9 mouse cellular contexts compared by ENCODE assay signal in genomic region chr12:85032710-85033109, GRCm38 (mm10). TPM values are rescaled to one million over a fixed set of nuclear protein-coding genes. Genes with fewer than 3 reads are reported as not detected.
A peak's percentile ranks its signal among the peaks of the same experiment; 100 is the strongest.
DNase-seq lines count a peak whose midpoint lies in the region; ATAC-seq and TF ChIP-seq lines count a peak whose summit lies in the region.
"Had no signal": no experiment of that assay in that cellular context is flagged by ENCODE, and none has a peak within 500 bp of the region (broad histone marks: within the 10 kb centered on the region; RNA-seq: fewer than 3 reads in every experiment).

No protein-coding gene starts in this region.

- H3K9ac ChIP-seq in lung, embryonic 14.5 days, result no peak overlapping the region

- no peak overlapping the region for H3K27ac ChIP-seq in left cerebral cortex, adult 2 months
- no peak overlapping the region for H3K27ac ChIP-seq in lung, embryonic 14.5 days (ENCODE audit: low read depth)

- no peaks in the 10 kb centered on the region for H3K9me3 ChIP-seq in lung, embryonic 14.5 days (ENCODE audit: low read depth, low read length)

- no peak overlapping the region for H3K4me3 ChIP-seq in left cerebral cortex, adult 2 months
- no peak overlapping the region for H3K4me3 ChIP-seq in lung, embryonic 14.5 days (ENCODE audit: low read depth, low read length)
- H3K4me3 ChIP-seq: erythroblast, embryonic 14.5 days had no signal

- H3K36me3 ChIP-seq in lung, embryonic 14.5 days (ENCODE audit: insufficient read depth), result peaks cover 44% of the 10 kb centered on the region

- H3K4me1 ChIP-seq in lung, embryonic 14.5 days (ENCODE audit: insufficient read depth), result no peaks in the 10 kb centered on the region

- DNase-seq in adrenal gland, postnatal 14 days, result peak; percentile 48
- DNase-seq in adrenal gland, adult 8-10 months, result no peak
- no peak for DNase-seq in left cerebral cortex, adult 2 months (ENCODE audit: extremely low spot score in 1 of 2, low spot score in 2 of 2)
- DNase-seq in left cerebral cortex, adult 8-10 months (ENCODE audit: low spot score in 2 of 2), result no peak
- peak; percentile 14 for DNase-seq in brain, adult 2 months (ENCODE audit: low read depth, low spot score)
- DNase-seq in lung, embryonic 14.5 days, result peak; percentile 62
- no peak for DNase-seq in ovary, postnatal 14 days (ENCODE audit: low spot score)

- H3K4me2 ChIP-seq in lung, embryonic 14.5 days, result no peak overlapping the region

- WGBS in lung, embryonic 14.5 days, result 93% methylated on average over 2 of the region's 2 CpGs

- H3K27me3 ChIP-seq in lung, embryonic 14.5 days (ENCODE audit: insufficient read depth, low read length), result no peaks in the 10 kb centered on the region

- ATAC-seq in lung, embryonic 14.5 days (ENCODE audit: insufficient read depth), result no peak
- no peak for ATAC-seq in inflammation-experienced regulatory T-cells, adult 6 months

- intact Hi-C loops in left cerebral cortex, adult 2 months (cut with DNase I), result no loop called here

- peak; percentile 47 for TF ChIP-seq CTCF in left cerebral cortex, adult 2 months (IDR thresholded peaks at IDR 0.05)
- peak; percentile 56 for TF ChIP-seq CTCF in lung, embryonic 14.5 days (IDR thresholded peaks at IDR 0.05; ENCODE audit: low read depth)

RNA-seq across cellular contexts. Expression of gene Ylpm1, which starts 36.6 kb away (rescaled TPM):
- 46.0 and 53.3 TPM in 2 replicates for total RNA-seq in adrenal gland, postnatal 14 days (2021)
- 10 to 100 TPM; 49.2 to 81.8 (median 54.0) TPM for total RNA-seq in adrenal gland, adult 8-10 months (2022)
- 100 to 1,000 TPM; 124 to 126 TPM for total RNA-seq in left cerebral cortex, adult 2 months (2021)
- total RNA-seq in left cerebral cortex, adult 8-10 months (2022), result 100 to 1,000 TPM; 104 to 115 (median 108) TPM
- polyA plus RNA-seq in lung, embryonic 14.5 days (2014; fragmentation: Nextera tagmentation; extraction: Ambion mirVana), result 38.5 and 39.7 TPM in 2 replicates
- polyA plus RNA-seq in inflammation-experienced regulatory T-cells, adult 6 months (2017; shearing (Covaris generic)), result 10 to 100 TPM; 23.6 to 44.3 (median 36.1) TPM

Comparison
In these comparisons a context has a peak if more than half of its experiments do, and no peak if none do; other contexts are left out.
1. DNase-seq: peak in adrenal gland, postnatal 14 days (single experiment), brain, adult 2 months (single experiment) and lung, embryonic 14.5 days (single experiment); none in adrenal gland, adult 8-10 months (single experiment), left cerebral cortex, adult 2 months (0 of 2), left cerebral cortex, adult 8-10 months (0 of 2) and ovary, postnatal 14 days (single experiment).